Mouse (Mus musculus): Measurements from ENCODE around the gene Nfatc2ip.

The Nfatc2ip gene

DNA sequence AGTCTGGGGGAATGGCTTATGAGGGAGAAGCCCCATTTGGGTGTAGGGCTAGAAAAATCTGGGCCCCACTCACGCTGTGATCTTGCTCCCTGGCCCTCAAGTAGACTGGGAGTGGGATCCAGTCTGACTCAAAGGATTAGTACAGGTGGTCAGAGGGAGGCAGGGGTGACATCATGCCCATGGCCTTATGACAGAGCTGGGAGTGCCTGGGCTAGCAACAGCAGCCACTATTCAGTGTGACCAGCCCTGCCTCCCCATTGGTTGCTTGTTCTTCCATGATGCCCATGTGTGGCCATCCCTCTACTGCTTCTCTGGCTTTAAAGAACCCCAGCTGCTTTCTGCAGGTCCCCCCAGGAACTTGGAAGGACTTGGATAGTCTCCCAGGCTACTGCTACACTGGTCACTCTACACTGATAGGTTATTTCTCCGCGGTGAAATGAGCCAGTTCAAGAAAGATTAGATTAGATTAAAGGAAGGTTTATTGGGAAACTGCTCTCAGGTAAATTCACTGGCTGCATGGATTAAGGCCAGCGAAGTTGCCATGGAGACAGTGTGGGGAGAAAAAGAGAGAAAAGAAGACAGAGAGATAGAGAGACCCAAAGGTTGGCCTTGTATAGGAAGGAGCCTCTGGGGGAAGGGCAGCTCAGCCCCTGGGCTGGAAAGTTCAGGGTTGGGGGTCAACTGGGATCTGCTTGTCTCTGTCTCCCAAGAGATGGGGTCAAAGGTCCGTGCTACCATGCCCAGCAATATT is 40.5 kb downstream of the Nfatc2ip start:
- no peak for DNase-seq (ENCODE audit: low spot score)

DNA sequence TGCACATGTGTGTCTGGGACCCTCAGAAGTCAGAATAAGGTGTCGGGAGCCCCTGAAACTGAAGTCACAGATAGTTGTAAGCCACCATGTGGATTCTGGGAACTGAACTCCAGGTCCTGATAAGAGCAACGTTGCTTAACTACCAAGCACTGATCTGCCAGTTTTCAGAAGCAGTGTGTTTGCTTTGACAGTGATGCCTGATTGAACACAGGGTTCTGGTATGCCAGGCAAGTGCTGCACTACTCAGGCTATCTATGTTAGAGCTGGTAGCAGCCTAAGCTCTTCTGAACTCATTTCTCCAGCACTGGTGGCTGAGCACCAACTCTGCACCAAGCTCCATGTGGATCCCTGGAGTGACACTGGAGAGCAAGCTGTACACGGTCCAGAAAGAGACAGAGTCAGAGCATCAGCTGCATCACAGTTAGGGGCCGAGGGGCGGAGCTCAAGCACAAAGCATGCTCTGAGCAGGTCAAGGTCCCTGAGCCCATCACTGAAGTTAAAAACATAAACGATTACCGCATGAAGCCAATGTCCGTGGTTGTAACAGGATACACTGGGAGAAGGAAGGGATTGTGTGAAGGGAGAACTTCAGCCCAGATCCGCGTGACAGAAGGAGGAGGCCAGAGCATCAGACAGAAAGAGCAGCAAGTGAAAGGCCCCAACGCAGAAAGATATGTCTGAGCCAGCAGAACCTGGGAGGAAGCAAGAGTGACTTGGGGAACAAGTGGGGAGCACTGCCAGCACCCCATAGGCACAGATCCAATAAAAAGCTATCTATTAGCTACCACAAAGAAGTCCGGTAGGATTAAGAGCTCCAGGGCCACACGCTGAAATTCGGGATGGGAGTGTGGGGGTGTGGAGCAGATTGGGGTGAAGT is 41.6 kb downstream of the Nfatc2ip start:
- no peak for DNase-seq (ENCODE audit: low spot score)

DNA sequence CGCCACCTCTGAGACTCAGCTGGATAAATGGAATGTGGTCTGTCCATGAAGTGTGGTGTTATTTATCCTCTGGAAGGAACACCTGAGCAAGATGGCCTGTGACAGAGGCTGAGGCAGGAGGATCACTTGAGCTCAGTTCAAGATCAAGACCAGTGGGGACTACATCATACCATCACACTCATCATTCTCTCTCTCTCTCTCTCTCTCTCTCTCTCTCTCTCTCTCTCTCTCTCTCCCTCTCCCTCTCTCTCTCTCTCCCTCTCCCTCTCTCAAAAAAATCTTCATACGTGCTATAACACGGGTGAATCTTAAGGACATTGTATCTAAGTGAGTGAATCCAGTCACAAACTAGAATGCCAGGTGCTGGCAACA is 42.6 kb downstream of the Nfatc2ip start:
- no peak for DNase-seq (ENCODE audit: low spot score)

DNA sequence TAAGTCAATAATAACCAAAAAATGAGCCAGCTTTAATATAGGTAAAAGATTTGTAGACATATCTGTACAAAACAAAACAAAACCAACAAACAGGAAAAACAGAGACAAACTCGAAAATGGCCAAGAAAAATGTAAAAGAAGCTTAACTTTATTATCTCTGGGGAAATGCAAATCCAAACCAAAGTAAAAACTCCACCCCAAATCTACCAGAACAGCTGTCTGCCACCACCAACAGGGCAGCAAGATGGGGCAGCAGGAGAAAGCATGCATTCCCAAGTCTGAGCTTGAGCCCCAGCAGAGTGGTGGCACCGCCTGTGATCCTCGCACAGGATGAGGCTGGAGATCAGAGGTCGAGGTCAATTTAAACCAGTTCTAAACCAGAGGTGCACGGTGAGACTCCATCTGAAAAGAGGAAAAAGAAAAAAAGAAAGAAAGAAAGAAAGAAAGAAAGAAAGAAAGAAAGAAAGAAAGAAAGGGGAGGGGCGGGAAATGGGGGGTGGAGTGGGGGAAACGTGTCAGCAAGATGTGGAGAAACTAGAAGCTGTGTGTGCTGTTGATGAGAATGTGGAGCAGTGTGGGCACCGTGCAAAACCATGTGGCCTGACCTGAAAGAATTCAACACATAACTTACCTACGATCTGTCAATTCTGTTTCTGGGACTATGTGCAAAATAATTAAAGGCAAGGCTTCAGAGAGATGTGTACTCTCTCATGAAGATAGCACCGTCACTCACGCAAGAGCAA is 43.1 kb downstream of the Nfatc2ip start:
- no peak for DNase-seq (ENCODE audit: low spot score)

DNA sequence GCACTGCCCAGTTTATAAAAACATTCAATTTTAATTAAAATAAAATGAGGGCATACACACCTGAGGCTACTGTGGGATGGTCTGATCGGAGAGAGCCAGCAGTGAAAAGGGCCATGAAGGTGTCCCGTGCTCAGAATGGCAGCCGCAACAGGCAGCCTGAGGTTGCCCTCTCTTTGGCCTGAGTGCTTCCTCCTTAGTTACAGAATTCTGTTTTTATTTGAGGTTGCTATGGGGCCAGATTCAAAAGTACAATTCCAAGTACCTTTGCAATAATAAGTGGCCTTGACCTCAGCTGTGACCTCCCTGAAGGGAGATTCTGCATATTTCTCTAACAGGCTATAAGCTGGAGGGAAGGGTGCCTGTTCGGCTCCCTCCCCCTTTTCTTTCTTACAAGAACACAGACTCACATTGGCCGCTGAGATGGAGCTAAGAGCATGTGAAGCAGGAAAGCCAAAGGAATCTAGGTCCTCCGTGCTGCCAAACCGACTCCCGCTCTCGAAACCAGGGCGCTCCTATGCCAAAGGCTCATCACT is 45.1 kb downstream of the Nfatc2ip start:
- DNase-seq (ENCODE audit: low spot score), result no peak

DNA sequence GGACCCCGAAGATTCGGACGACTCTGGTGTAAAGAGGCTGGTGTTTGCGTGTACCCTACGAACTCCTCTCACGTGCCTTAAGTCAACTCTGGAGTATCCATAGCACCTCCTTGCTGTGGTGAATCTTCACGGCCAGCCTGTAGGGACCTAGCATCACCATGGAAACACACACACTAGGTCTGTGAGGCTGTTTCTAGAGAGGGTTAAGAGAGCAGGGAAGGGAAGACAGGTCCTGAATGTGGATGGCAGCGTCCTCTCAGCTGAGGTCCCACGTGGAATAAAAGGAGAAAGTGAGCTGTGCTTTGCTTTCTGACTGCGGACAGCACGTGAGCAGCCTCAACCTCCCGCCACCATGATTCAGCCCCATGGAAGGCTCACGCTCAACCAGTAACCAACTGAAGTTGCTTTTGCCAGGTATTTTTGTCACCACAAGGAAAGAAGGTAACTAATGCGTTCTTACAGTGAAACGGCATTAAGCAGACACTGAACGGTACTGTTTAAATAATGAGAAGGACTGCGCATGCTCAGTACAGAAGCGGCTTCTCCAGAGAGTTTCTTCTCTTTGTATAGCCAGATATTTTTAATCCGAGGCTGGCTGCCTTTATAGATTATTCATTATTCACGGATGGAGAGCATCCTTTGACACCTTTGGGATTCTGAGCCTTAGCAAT is 45.7 kb downstream of the Nfatc2ip start:
- DNase-seq (ENCODE audit: low spot score), result no peak

DNA sequence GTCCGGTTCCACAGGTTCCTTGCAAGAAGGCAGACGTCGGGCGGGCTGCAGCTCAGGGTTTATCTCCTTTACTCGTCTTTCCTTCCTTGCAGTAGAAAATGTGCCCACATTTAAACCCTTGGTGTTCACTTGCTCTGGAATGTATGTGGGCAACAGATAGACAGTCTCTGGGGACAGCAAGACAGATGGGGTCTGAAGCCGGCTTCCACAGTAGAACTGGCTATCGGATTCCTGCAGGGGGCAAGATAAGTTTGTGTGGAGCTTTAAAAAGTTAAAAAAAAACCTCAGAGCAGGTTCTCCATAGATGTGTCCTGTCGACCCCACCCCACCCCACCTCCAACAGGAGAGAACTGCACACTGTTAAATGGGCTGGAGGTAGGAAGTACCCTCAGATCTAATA is 48.2 kb downstream of the Nfatc2ip start:
- DNase-seq (ENCODE audit: low spot score), result no peak

DNA sequence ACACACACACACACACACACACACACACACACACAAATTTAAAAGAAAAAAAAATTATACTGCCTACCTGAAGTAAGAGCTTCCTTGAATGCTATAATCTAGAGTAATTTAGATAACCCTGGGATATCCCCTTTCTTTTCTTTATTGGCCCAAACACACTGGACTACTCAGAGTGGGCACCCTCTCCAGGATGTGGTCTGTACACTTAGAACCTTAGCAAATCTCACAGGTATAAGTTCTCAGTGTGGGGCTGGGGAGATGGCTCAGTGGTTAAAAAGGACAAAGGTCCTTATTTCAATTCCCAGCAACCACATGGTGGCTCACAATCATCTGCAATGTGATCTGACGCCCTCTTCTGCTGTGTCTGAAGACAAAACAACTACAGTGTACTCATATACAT is 49.4 kb downstream of the Nfatc2ip start:
- no peak for DNase-seq (ENCODE audit: low spot score)

DNA sequence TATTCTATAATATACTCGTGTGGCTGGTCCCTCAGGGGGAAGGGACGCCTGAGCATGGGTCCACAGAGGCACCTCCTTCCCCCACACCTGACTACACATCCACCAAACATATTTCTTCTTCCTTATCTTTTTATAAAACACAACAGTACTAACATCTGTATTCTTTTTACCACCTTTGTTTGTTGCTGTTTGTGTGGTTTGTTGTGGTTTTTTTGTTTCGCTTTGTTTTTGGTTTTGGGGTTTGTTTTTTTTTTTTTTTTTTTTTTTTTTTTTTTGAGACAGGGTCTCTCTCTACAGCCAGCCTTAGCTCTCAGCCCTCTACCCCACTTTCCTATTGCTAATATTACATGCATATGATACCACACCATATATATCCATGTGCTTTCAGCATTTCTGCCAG is 50.6 kb downstream of the Nfatc2ip start:
- DNase-seq (ENCODE audit: low spot score), result no peak

DNA sequence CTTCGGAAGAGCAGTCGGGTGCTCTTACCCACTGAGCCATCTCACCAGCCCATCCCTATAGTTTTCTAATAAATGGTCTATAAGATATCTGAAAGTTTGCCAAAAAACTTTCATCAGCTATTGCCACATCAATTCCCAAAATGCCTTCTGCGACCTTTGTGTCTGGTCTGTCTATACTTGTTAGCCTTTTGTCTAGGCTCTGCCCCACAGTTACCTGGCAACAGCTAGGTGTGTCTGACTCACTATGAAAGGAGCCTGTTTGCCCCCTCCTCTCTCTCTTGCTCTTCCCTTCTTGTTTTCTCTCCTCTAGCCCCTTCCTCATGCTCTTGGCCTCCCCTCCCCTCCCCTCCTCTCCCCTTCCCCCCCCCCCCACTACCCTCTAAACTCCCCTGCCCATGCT is 51.0 kb downstream of the Nfatc2ip start:
- no peak for DNase-seq (ENCODE audit: low spot score)

DNA sequence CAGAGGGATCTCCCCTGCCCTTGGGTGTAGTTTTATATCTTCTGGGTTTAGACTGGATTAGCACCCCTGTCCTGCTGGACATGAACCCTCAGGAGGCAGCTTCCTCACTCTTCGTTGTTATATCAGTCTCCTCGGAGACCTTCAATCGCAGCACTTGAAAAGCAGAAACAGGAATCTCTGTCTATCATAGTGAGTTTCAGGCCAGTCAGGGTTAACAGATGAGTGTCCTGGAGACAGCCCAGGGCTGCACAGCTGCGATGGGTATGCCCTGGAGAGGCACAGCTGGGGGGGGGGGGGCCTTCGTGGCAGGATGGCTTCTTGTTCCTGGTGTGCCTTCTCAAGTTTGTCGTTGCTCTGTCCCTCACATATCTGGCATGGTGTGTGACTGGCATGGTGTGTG is 55.6 kb downstream of the Nfatc2ip start:
- DNase-seq (ENCODE audit: low spot score), result no peak

DNA sequence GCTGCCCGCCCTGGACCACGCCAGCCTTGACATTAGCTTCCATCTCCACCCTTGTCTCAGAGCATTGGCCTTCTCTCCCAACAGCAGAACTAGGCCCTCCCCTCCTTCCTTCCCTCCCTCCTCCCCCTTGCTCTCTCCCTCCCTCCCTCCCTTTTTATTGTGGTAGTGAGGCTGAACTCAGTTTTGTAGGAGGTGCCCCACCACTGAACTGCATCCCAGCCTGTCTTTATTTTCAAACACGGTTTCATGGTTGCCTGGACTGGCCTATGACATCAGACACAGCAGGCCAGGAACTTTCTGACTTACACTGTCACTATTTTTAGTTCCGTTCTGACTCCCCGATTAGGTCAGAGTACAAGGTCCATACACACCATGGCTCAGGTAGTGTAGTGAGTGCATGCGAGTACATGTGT is 56.3 kb downstream of the Nfatc2ip start:
- no peak for DNase-seq (ENCODE audit: low spot score)

DNA sequence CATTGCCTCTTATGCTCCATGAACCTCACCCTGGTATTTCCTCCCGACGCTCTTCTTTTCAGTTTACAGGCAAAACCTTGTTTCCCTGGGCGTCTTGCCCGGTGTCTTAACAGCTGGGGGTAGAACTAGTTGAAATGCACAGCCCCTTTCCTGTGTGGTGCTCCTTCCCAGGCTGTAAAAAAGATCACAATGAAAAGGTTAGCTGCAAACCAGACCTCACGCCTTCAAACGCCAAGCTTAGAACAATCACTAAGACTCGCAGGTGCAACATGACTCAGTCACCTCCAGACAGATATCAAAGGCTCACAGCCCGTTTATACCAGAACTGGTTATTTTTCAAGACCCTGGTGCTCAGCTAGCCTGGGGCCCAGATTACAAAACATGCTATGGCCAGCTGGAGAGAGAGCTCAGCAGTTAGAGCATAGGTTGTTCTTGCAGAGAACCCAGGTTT is 57.0 kb downstream of the Nfatc2ip start:
- no peak for DNase-seq (ENCODE audit: low spot score)

DNA sequence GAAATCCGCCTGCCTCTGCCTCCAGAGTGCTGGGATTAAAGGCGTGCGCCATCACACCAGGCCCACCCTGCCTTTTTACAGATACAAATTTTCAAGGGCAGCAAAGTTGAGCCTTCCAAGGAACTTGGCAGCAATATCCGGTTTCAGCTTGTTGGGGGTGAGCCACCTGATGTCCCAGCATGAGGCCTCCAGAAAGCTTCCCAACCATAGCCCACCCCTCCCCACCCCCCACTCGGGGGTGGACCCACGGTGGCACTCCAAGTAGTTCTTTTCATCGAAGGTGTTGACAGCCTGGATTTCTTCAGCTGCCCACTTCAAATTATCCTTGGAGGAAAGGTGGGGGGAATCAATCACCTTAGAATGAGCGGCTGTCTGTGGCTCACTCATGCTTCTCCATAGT is 57.6 kb downstream of the Nfatc2ip start:
- no peak for DNase-seq (ENCODE audit: low spot score)

DNA sequence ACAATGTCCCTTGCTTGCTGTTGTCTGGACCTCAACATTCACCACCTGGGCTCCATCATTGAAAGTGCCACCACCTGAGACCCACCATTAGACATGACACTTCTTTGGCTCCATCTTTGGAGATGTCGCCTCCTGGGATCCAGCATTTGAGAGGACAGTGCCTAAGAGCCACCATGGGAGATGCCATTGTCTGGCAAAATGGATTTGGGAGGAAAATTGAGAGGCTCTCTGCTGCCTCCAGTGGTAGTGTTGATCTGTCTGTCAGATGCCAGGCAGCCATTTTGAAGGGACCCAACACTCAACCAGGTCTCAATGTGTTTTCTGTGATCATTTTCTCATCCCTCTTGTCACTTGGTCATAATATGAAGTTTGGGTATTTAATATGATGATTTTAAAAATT is 61.0 kb downstream of the Nfatc2ip start:
- no peak for DNase-seq (ENCODE audit: low spot score)

Measured in spleen, adult 12 weeks (tissue).